Mouse (Mus musculus) gonadal fat pad, adult 2 months (tissue): ENCODE measurements around the gene Faap100. TPM values are rescaled to one million over a fixed set of nuclear protein-coding genes. Genes with fewer than 3 reads are reported as not detected.

Experiments used
- DNase-seq: peaks from one replicate; pipeline ENCODE4 v3.0.0-alpha.2; 2012; ENCODE audit warnings: low read depth
- polyA plus RNA-seq: library from polyadenylated mRNA; depleted of rRNA; stranded (reverse); fragments of >200 nt; gene quantifications from 2 replicates; pipeline ENCODE4 v1.2.3, GENCODE M21; 2012; rRNA removed

Faap100 gene
- polyA plus RNA-seq, 1 experiment: 29.6 TPM

DNA sequence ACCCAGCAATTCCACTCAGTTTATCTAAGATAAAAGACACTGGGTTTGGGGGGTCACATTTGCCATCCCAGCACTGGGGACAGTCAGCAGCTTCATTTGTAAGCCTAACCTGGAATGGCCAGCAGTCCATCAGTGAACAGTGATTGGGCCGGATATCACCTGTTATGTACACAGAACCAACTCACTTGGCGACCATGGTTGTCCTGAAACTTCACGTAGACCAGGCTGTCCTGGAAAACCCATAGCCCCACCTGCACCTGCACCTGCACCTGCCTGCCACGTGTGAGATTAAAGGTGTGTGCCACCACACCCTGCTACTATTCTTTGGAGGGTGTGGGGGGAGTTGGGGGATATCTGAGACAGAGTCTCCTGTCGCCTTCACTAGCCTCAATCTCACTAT is 59.3 kb downstream of the Faap100 start:
- DNase-seq: no peak

Other genes with a start within 250 kb of the Faap100 start
- 153 and 192 TPM in 2 replicates for gene Slc38a10, start 227.4 kb downstream of the Faap100 start, polyA plus RNA-seq
- 7.4 and 10.7 TPM in 2 replicates for gene Bahcc1, start 145.8 kb downstream of the Faap100 start, polyA plus RNA-seq
- 916 and 1,199 TPM in 2 replicates for gene Actg1, start 30.2 kb downstream of the Faap100 start, polyA plus RNA-seq
- gene Fscn2, start 17.2 kb downstream of the Faap100 start, polyA plus RNA-seq: 0.56 and 0.78 TPM in 2 replicates
- gene Nploc4, start 58.9 kb upstream of the Faap100 start, polyA plus RNA-seq: 68.8 and 71.4 TPM in 2 replicates
- not detected in 2 replicates for gene Tspan10, start 63.9 kb upstream of the Faap100 start, polyA plus RNA-seq
- 0.42 and 0.72 TPM in 2 replicates for gene Pde6g, start 74.7 kb upstream of the Faap100 start, polyA plus RNA-seq
- gene Oxld1, start 79.3 kb upstream of the Faap100 start, polyA plus RNA-seq: 24.5 and 30.4 TPM in 2 replicates
- 13.1 and 16.6 TPM in 2 replicates for gene Ccdc137, start 79.4 kb upstream of the Faap100 start, polyA plus RNA-seq
- 32.5 and 34.3 TPM in 2 replicates for gene Arl16, start 88.8 kb upstream of the Faap100 start, polyA plus RNA-seq
- 61.8 and 70.5 TPM in 2 replicates for gene Mrpl12, start 105.8 kb upstream of the Faap100 start, polyA plus RNA-seq
- 372 and 561 TPM in 2 replicates for gene Slc25a10, start 113.1 kb upstream of the Faap100 start, polyA plus RNA-seq
- 1.2 and 1.8 TPM in 2 replicates for gene Gcgr, start 151.9 kb upstream of the Faap100 start, polyA plus RNA-seq
- 153 and 179 TPM in 2 replicates for gene Mcrip1, start 171.0 kb upstream of the Faap100 start, polyA plus RNA-seq
- gene Ppp1r27, start 172.4 kb upstream of the Faap100 start, polyA plus RNA-seq: 0.72 TPM in 1 of 2 replicates, not detected in the other
- gene P4hb, start 194.5 kb upstream of the Faap100 start, polyA plus RNA-seq: 372 and 394 TPM in 2 replicates
- gene Arhgdia, start 202.9 kb upstream of the Faap100 start, polyA plus RNA-seq: 584 and 632 TPM in 2 replicates
- 21.4 and 28.5 TPM in 2 replicates for gene Alyref, start 219.6 kb upstream of the Faap100 start, polyA plus RNA-seq
- 74.7 and 75.0 TPM in 2 replicates for gene Anapc11, start 219.7 kb upstream of the Faap100 start, polyA plus RNA-seq
- gene Npb, start 229.7 kb upstream of the Faap100 start, polyA plus RNA-seq: 1.1 and 1.2 TPM in 2 replicates
- gene Pcyt2, start 239.2 kb upstream of the Faap100 start, polyA plus RNA-seq: 139 and 189 TPM in 2 replicates
- 57.9 and 61.4 TPM in 2 replicates for gene Sirt7, start 246.5 kb upstream of the Faap100 start, polyA plus RNA-seq